Mouse (Mus musculus): ENCODE data around the gene Kcnh7. TPM values are rescaled to one million over a fixed set of nuclear protein-coding genes. Genes with fewer than 3 reads are reported as not detected.

Gene Kcnh7
- polyA plus RNA-seq, 1 experiment from 2014 or later = 0.13 TPM

GRCm38 (mm10) chr2:63120316-63120715, 63.8 kb downstream of the Kcnh7 start:
- no peaks in the 10 kb centered on the region for H3K36me3 ChIP-seq (ENCODE audit: insufficient read depth)
- ATAC-seq (ENCODE audit: insufficient read depth) (no peak), DNase-seq (no peak)
- no peaks in the 10 kb centered on the region for H3K27me3 ChIP-seq (ENCODE audit: insufficient read depth, low read length)
- no peaks in the 10 kb centered on the region for H3K4me1 ChIP-seq (ENCODE audit: insufficient read depth)
- 66% methylated on average over 3 of the region's 3 CpGs for WGBS
- TF ChIP-seq CTCF (IDR thresholded peaks at IDR 0.05; ENCODE audit: low read depth) = no peak
- H3K4me3 ChIP-seq (ENCODE audit: low read depth, low read length) = no peak overlapping the region
- H3K27ac ChIP-seq (ENCODE audit: low read depth) = no peak overlapping the region
- no peak overlapping the region for H3K4me2 ChIP-seq
- H3K9ac ChIP-seq = no peak overlapping the region
- H3K9me3 ChIP-seq (ENCODE audit: low read depth, low read length) = no peaks in the 10 kb centered on the region

- DNase-seq (no peak), ATAC-seq (ENCODE audit: insufficient read depth) (no peak)
- no peaks in the 10 kb centered on the region for H3K9me3 ChIP-seq (ENCODE audit: low read depth, low read length)
- no peaks in the 10 kb centered on the region for H3K36me3 ChIP-seq (ENCODE audit: insufficient read depth)
- no peak overlapping the region for H3K9ac ChIP-seq
- H3K4me3 ChIP-seq (ENCODE audit: low read depth, low read length) = no peak overlapping the region
- H3K4me2 ChIP-seq = no peak overlapping the region
- H3K27ac ChIP-seq (ENCODE audit: low read depth) = no peak overlapping the region
- 65% methylated on average over 4 of the region's 4 CpGs for WGBS
- no peaks in the 10 kb centered on the region for H3K4me1 ChIP-seq (ENCODE audit: insufficient read depth)
- H3K27me3 ChIP-seq (ENCODE audit: insufficient read depth, low read length) = no peaks in the 10 kb centered on the region
- no peak for TF ChIP-seq CTCF (IDR thresholded peaks at IDR 0.05; ENCODE audit: low read depth)
Measured at GRCm38 (mm10) chr2:63117209-63118193, 66.6 kb downstream of the Kcnh7 start.

GRCm38 (mm10) chr2:63105971-63106370, 78.1 kb downstream of the Kcnh7 start:
- no peak for ATAC-seq (ENCODE audit: insufficient read depth)
- H3K9me3 ChIP-seq (ENCODE audit: low read depth, low read length) = no peaks in the 10 kb centered on the region
- H3K36me3 ChIP-seq (ENCODE audit: insufficient read depth) = no peaks in the 10 kb centered on the region
- H3K27ac ChIP-seq (ENCODE audit: low read depth) = no peak overlapping the region
- no peaks in the 10 kb centered on the region for H3K27me3 ChIP-seq (ENCODE audit: insufficient read depth, low read length)
- no peak overlapping the region for H3K4me3 ChIP-seq (ENCODE audit: low read depth, low read length)
- 82% methylated on average over 2 of the region's 2 CpGs for WGBS
- H3K9ac ChIP-seq = no peak overlapping the region
- no peaks in the 10 kb centered on the region for H3K4me1 ChIP-seq (ENCODE audit: insufficient read depth)
- TF ChIP-seq CTCF (IDR thresholded peaks at IDR 0.05; ENCODE audit: low read depth) = no peak
- no peak overlapping the region for H3K4me2 ChIP-seq
- DNase-seq = no peak

- ATAC-seq (ENCODE audit: insufficient read depth) (no peak), DNase-seq (no peak)
- no peak overlapping the region for H3K4me3 ChIP-seq (ENCODE audit: low read depth, low read length)
- H3K27ac ChIP-seq (ENCODE audit: low read depth) = no peak overlapping the region
- H3K36me3 ChIP-seq (ENCODE audit: insufficient read depth) = no peaks in the 10 kb centered on the region
- H3K9me3 ChIP-seq (ENCODE audit: low read depth, low read length) = no peaks in the 10 kb centered on the region
- no peaks in the 10 kb centered on the region for H3K4me1 ChIP-seq (ENCODE audit: insufficient read depth)
- TF ChIP-seq CTCF (IDR thresholded peaks at IDR 0.05; ENCODE audit: low read depth) = no peak
- H3K27me3 ChIP-seq (ENCODE audit: insufficient read depth, low read length) = no peaks in the 10 kb centered on the region
- H3K9ac ChIP-seq = no peak overlapping the region
- no peak overlapping the region for H3K4me2 ChIP-seq
Measured at GRCm38 (mm10) chr2:63099676-63100075, 84.4 kb downstream of the Kcnh7 start.

- 44% methylated on average over 4 of the region's 4 CpGs for WGBS
Measured at GRCm38 (mm10) chr2:63091775-63092174, 92.3 kb downstream of the Kcnh7 start.

GRCm38 (mm10) chr2:63090447-63090846, 93.6 kb downstream of the Kcnh7 start:
- Histone ChIP-seq H3K4me2 (no peak overlapping the region), H3K36me3 (ENCODE audit: insufficient read depth) (no peaks in the 10 kb centered on the region), H3K9me3 (ENCODE audit: low read depth, low read length) (no peaks in the 10 kb centered on the region), H3K4me3 (ENCODE audit: low read depth, low read length) (no peak overlapping the region), H3K4me1 (ENCODE audit: insufficient read depth) (no peaks in the 10 kb centered on the region), H3K27me3 (ENCODE audit: insufficient read depth, low read length) (no peaks in the 10 kb centered on the region), H3K27ac (ENCODE audit: low read depth) (no peak overlapping the region), H3K9ac (no peak overlapping the region)
- TF ChIP-seq CTCF (IDR thresholded peaks at IDR 0.05; ENCODE audit: low read depth) = no peak
- WGBS = 78% methylated on average over 2 of the region's 2 CpGs
- DNase-seq = no peak
- no peak for ATAC-seq (ENCODE audit: insufficient read depth)

More at GRCm38 (mm10) chr2:63091775-63092174, 92.3 kb downstream of the Kcnh7 start:
- Histone ChIP-seq H3K9me3 (ENCODE audit: low read depth, low read length) (no peaks in the 10 kb centered on the region), H3K4me3 (ENCODE audit: low read depth, low read length) (no peak overlapping the region), H3K27ac (ENCODE audit: low read depth) (no peak overlapping the region), H3K9ac (no peak overlapping the region), H3K27me3 (ENCODE audit: insufficient read depth, low read length) (no peaks in the 10 kb centered on the region), H3K36me3 (ENCODE audit: insufficient read depth) (no peaks in the 10 kb centered on the region), H3K4me2 (no peak overlapping the region), H3K4me1 (ENCODE audit: insufficient read depth) (no peaks in the 10 kb centered on the region)
- no peak for ATAC-seq (ENCODE audit: insufficient read depth)
- TF ChIP-seq CTCF (IDR thresholded peaks at IDR 0.05; ENCODE audit: low read depth) = no peak
- DNase-seq = no peak

- Histone ChIP-seq H3K4me2 (no peak overlapping the region), H3K4me3 (ENCODE audit: low read depth, low read length) (no peak overlapping the region), H3K9ac (no peak overlapping the region), H3K4me1 (ENCODE audit: insufficient read depth) (no peaks in the 10 kb centered on the region), H3K36me3 (ENCODE audit: insufficient read depth) (no peaks in the 10 kb centered on the region), H3K9me3 (ENCODE audit: low read depth, low read length) (no peaks in the 10 kb centered on the region), H3K27me3 (ENCODE audit: insufficient read depth, low read length) (no peaks in the 10 kb centered on the region), H3K27ac (ENCODE audit: low read depth) (no peak overlapping the region)
- no peak for TF ChIP-seq CTCF (IDR thresholded peaks at IDR 0.05; ENCODE audit: low read depth)
- no peak for DNase-seq
- WGBS = 78% methylated on average over 2 of the region's 2 CpGs
- no peak for ATAC-seq (ENCODE audit: insufficient read depth)
Measured at GRCm38 (mm10) chr2:63058386-63058785, 125.7 kb downstream of the Kcnh7 start.
